Mouse (Mus musculus) embryonic facial prominence, embryonic 13.5 days (tissue): Measurements from ENCODE around the gene T2. TPM values are rescaled to one million over a fixed set of nuclear protein-coding genes. Genes with fewer than 3 reads are reported as not detected.

Experiments used
- ATAC-seq: fragments of 200-750 bp; cut with Nextera tagmentation; 2 replicates; pipeline ENCODE4 v1.8.0; 2017; ENCODE audit warnings: low read depth; ENCODE audit not compliant: insufficient number of reproducible peaks, insufficient read depth, low FRiP score, low TSS enrichment
- H3K27ac ChIP-seq: fragments of 300-500 bp; sonication (generic); 2 replicates; pipeline ENCODE4 v1.5.1; 2015; ENCODE audit warnings: moderate library complexity, mild to moderate bottlenecking, inconsistent platforms
- H3K27me3 ChIP-seq: fragments of 300-500 bp; sonication (generic); 2 replicates; pipeline ENCODE4 v1.6.1; 2015; ENCODE audit warnings: mild to moderate bottlenecking, inconsistent platforms
- H3K36me3 ChIP-seq: fragments of 300-500 bp; sonication (generic); 2 replicates; pipeline ENCODE4 v1.6.1; 2015; ENCODE audit warnings: mild to moderate bottlenecking, inconsistent platforms
- H3K4me1 ChIP-seq: fragments of 300-500 bp; sonication (generic); 2 replicates; pipeline ENCODE4 v1.6.1; 2015; ENCODE audit warnings: inconsistent platforms
- H3K4me2 ChIP-seq: fragments of 300-500 bp; sonication (generic); 2 replicates; pipeline ENCODE4 v1.6.1; 2015; ENCODE audit warnings: moderate library complexity, mild to moderate bottlenecking, inconsistent platforms
- H3K4me3 ChIP-seq: fragments of 300-500 bp; sonication (generic); 2 replicates; pipeline ENCODE4 v1.5.1; 2015; ENCODE audit warnings: mild to moderate bottlenecking, inconsistent platforms
- H3K9ac ChIP-seq: fragments of 300-500 bp; sonication (generic); 2 replicates; pipeline ENCODE4 v1.6.1; 2015; ENCODE audit warnings: mild to moderate bottlenecking, inconsistent platforms
- H3K9me3 ChIP-seq: fragments of 300-500 bp; sonication (generic); 2 replicates; pipeline ENCODE4 v1.6.1; 2016; ENCODE audit warnings: inconsistent platforms
- WGBS: fragments of 180-500 bp; shearing (Covaris S2); methylation state at CpG from one replicate; pipeline ENCODE4 v1.1.7; 2015; ENCODE audit warnings: mixed read lengths; 5-methylcytosine and 5-hydroxymethylcytosine counted together
- polyA plus RNA-seq: library from polyadenylated mRNA; unstranded; fragments of >200 nt; fragmentation: Nextera tagmentation; extraction: Ambion mirVana; gene quantifications from 2 replicates; pipeline ENCODE4 v1.2.1, GENCODE M21; 2015

The T2 gene
- polyA plus RNA-seq, 1 experiment from 2014 or later: 0.81 TPM

DNA sequence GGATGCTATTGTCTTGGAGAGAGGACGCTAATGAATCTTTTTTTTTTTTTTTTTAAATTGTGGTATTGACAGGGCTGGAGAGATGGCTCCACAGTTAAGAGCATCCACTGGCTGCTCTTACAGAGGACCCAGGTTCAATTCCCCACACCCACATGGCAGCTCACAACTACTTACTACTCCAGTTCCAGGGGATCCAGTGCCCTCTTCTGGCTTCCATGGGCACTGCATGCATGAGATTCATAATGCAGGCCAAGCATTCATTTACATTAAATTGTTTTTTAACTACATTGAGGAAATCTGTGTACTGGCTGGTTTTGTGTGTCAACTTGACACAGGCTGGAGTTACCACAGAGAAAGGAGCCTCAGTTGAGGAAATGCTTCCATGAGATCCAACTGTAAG lies 64.9 kb downstream of the T2 start:
- H3K4me3 ChIP-seq: no peak overlapping the region
- no peak overlapping the region for H3K27ac ChIP-seq
- ATAC-seq: no peak
- H3K9me3 ChIP-seq: no peaks in the 10 kb centered on the region
- H3K27me3 ChIP-seq: peaks cover 6% of the 10 kb centered on the region; the same call in 1 of the 2 replicates
- no peaks in the 10 kb centered on the region for H3K36me3 ChIP-seq
- H3K4me2 ChIP-seq: no peak overlapping the region
- no peak overlapping the region for H3K9ac ChIP-seq
- no peaks in the 10 kb centered on the region for H3K4me1 ChIP-seq
- 82% methylated on average over 1 of the region's 1 CpGs for WGBS

DNA sequence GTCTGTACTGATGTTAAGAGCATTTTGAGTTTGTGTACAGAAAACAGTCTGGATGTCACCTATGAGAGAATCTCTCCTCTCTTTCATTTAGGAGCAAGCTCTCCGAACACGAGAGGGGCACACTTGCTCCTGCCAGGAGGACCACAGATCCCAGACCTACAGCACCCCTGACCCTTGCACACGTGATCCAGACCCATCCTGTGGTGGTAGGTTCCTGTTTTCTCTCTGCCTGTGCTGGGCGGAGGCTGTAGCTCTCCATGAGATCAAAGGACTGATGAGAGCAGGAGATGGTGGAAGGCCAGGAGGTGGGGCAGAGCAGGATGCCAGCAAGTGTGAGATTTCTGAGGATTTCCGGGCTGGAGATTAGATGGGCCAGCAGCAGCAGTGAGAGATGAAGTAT lies 65.7 kb downstream of the T2 start:
- H3K9me3 ChIP-seq: no peaks in the 10 kb centered on the region
- H3K36me3 ChIP-seq: no peaks in the 10 kb centered on the region
- no peaks in the 10 kb centered on the region for H3K4me1 ChIP-seq
- H3K4me3 ChIP-seq: no peak overlapping the region
- no peak for ATAC-seq
- H3K4me2 ChIP-seq: no peak overlapping the region
- H3K9ac ChIP-seq: no peak overlapping the region
- WGBS: 47% methylated on average over 5 of the region's 5 CpGs
- no peak overlapping the region for H3K27ac ChIP-seq
- H3K27me3 ChIP-seq: peaks cover 7% of the 10 kb centered on the region; the same call in 1 of the 2 replicates

DNA sequence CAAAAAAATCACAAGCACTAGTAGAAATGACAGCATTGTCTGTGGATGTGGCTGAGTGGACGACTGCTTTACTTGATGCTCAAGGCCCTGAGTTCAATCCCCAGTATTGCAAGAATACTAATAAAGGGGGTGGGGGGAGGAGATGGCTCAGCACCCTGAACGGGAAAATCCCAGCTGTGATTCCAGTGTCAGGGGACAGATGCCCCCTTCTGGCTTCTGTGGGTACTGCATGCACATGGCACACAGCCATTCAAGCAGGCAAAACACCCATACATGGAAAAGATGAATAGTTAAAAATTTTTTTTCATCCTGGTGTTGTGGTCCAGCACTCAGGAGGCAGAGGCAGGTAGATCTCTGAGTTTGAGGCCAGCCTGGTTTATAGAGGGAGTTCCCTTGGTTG lies 67.5 kb downstream of the T2 start:
- H3K4me3 ChIP-seq: no peak overlapping the region
- WGBS: 28% methylated on average over 2 of the region's 2 CpGs
- ATAC-seq: no peak

DNA sequence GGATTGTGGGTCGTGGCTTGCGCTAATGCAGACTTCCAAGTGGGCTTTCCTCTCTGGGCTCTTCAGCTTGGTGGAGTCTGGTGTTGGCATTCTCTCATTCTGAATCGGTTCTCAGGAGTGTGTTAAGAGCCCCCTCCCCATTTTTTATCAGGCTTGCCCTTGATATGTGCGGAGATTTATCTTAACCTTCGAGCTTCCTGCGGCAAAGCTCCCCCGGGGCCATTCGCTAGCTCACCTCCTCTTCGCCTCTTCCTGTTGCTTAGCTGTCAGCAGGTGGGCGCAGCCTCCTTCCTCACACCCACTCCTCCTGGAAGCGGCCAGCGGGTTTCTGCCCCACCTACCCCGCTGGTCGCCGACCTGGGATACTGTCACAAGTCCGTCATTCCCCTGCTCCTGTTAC lies 73.6 kb downstream of the T2 start:
- Histone ChIP-seq H3K9me3 (no peaks in the 10 kb centered on the region), H3K36me3 (no peaks in the 10 kb centered on the region), H3K9ac (no peak overlapping the region), H3K4me1 (peaks cover 14% of the 10 kb centered on the region), H3K4me2 (no peak overlapping the region), H3K27ac (no peak overlapping the region), H3K4me3 (no peak overlapping the region), H3K27me3 (peaks cover 86% of the 10 kb centered on the region)
- under 1% methylated on average over 16 of the region's 16 CpGs for WGBS
- ATAC-seq: no peak

More for the DNA sequence above, 67.5 kb downstream of the T2 start:
- H3K27ac ChIP-seq: no peak overlapping the region
- H3K4me2 ChIP-seq: no peak overlapping the region
- no peaks in the 10 kb centered on the region for H3K4me1 ChIP-seq
- H3K9me3 ChIP-seq: no peaks in the 10 kb centered on the region
- no peaks in the 10 kb centered on the region for H3K36me3 ChIP-seq
- no peak overlapping the region for H3K9ac ChIP-seq
- H3K27me3 ChIP-seq: peaks cover 24% of the 10 kb centered on the region

DNA sequence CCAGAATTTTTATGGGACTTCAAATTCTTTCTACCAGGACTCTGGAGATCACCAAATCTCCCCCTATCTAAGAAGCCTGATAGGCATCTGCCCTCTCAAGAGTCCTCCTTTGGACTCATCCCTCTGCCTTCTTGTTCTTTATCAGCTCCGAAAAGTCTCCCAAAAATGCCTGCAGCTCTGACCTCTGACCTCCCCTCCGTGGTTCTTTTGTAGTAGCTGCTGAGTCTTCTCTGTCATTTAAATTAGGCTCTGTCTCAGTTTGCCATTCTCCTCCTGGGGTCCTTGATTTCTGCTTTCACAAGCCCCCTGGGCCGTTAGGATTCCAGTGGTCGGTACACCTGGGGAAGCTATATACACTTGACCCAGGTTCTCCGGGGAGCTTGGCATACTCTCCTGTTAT lies 74.1 kb downstream of the T2 start:
- H3K36me3 ChIP-seq: no peaks in the 10 kb centered on the region
- no peak for ATAC-seq
- H3K9ac ChIP-seq: no peak overlapping the region
- H3K27ac ChIP-seq: no peak overlapping the region
- H3K4me3 ChIP-seq: no peak overlapping the region
- 1% methylated on average over 5 of the region's 5 CpGs for WGBS
- peaks cover 88% of the 10 kb centered on the region for H3K27me3 ChIP-seq
- peaks cover 19% of the 10 kb centered on the region for H3K4me1 ChIP-seq
- H3K9me3 ChIP-seq: no peaks in the 10 kb centered on the region
- no peak overlapping the region for H3K4me2 ChIP-seq

DNA sequence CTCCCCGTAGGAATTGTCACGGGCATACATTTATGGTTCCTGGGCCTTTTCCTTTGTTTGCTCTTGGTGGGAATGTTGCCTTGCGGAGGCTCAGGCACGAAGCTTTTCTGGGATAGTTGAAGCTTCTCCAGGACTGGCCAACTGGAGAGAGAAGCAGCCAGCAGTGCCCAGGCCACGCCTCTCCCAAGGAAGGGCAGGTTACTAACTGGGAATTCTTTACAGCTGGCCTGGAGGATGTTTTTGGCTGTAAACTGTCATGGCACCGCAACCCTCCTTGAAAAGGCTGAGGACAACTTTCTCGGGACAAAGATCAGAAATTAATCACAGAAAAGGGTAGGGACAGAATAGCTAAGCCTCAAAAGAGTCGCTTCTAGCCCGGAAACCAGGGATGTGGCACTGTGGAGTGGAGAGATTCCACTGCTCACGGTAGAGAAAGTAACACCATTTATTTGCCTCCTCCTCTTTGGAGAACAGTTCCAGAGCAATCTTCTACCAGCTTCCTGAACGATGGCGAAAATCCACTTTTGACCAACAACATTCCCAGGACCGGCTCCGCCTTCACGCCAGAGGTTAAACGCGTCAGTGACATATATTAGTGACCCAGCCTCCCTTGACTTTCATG lies 76.5 kb downstream of the T2 start:
- H3K27me3 ChIP-seq: peaks cover 100% of the 10 kb centered on the region
- ATAC-seq: no peak
- H3K36me3 ChIP-seq: no peaks in the 10 kb centered on the region
- H3K4me3 ChIP-seq: no peak overlapping the region
- WGBS: under 1% methylated on average over 17 of the region's 17 CpGs
- no peaks in the 10 kb centered on the region for H3K9me3 ChIP-seq
- H3K4me1 ChIP-seq: peaks cover 20% of the 10 kb centered on the region
- H3K27ac ChIP-seq: no peak overlapping the region
- H3K4me2 ChIP-seq: no peak overlapping the region
- no peak overlapping the region for H3K9ac ChIP-seq

DNA sequence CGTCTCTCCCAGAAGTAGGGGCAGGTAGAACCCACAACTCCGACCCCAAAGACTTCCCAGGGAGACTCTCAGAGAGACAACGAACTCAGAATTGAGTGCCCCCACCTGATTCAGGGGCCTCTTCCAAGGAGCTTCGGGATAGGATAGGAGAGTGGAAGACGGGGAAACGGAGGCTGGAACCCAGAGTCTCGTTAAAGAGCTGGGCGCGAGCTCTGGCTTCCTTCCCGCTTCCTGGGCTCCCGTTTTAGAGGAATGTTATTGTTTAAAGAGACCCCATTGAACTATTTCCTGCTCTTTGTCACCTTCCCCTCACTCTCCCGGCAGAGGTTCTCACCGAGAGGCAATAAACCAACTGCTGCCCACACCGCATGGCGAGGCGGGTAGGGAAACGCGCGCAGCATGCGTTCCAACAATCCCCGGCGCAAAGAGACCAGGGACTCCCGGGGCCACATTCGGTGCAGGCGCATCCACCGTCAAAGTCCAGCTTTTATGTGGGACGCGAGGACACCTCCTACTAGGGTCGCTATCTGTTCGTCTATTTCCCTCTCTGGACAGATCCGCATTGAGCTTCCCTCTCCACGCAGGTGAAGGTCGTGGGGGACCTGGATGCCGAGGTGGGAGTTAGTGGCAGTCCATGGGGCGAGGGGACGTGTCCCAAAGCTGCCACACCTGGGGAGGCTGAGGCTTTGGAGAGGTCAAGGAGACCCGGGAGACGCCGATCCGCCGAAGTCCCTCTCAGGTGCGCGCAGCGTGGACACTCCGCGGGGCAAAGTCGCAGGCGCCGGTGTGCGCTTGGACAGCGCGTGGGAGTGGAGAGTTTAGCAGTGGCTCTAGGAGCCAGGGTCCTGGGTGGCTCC lies 77.6 kb downstream of the T2 start:
- Histone ChIP-seq H3K27me3 (peaks cover 100% of the 10 kb centered on the region), H3K27ac (no peak overlapping the region), H3K4me1 (peaks cover 20% of the 10 kb centered on the region), H3K4me3 (peak overlapping the region; percentile 21), H3K4me2 (peak overlapping the region; percentile 44), H3K36me3 (no peaks in the 10 kb centered on the region), H3K9me3 (no peaks in the 10 kb centered on the region), H3K9ac (no peak overlapping the region)
- under 1% methylated on average over 52 of the region's 52 CpGs for WGBS
- ATAC-seq: no peak

DNA sequence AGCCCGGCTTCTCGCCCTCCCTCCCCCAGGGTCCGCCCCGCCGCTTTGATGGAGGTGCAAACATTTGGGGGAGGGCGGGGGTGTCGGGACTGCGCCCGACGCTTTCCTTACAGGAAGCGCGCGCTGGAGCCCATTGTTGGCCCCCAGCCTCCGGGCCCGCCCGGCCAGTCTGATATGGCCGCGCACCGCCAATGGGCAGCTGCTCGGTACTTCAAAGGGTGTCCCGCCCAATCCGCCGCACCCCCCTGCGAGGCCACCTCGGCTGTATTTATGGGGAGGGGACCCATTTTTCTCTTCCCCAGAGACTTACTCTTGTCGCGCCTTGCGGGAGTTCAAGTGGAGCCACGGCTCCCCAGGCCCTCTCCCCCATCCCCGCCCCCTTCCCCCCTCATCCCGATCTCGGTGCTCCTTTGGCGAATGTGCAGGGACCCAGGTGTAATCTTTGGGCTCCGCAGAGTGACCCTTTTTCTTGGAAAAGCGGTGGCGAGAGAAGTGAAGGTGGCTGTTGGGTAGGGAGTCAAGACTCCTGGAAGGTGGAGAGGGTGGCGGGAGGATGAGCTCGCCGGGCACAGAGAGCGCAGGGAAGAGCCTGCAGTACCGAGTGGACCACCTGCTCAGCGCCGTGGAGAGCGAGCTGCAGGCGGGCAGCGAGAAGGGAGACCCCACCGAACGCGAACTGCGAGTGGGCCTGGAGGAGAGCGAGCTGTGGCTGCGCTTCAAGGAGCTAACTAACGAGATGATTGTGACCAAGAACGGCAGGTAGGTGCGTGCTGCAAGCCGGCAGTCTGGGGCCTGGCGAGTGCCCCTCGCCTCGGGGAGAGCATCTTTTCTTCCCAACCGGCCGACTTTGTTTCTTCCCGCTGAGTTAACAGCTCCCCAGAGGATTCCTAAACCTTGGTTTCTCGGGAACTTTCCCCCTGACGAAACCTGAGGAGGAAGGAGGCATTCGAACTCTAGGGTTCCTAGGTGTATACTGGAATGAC lies 78.5 kb downstream of the T2 start, which contains the start of gene T:
T (plus strand) TSS at position 446 of the 983 bp plus-strand sequence.
- H3K36me3 ChIP-seq: no peaks in the 10 kb centered on the region
- no peaks in the 10 kb centered on the region for H3K9me3 ChIP-seq
- peak within 1 kb of the TSS; percentile 21 for H3K4me3 ChIP-seq
- WGBS: 1% methylated on average over 60 of the region's 65 CpGs
- peak within 1 kb of the TSS; percentile 44 for H3K4me2 ChIP-seq
- no peak within 1 kb of the TSS for H3K27ac ChIP-seq
- H3K9ac ChIP-seq: no peak within 1 kb of the TSS
- ATAC-seq: no peak
- peaks cover 20% of the 10 kb centered on the region for H3K4me1 ChIP-seq
- peaks cover 100% of the 10 kb centered on the region for H3K27me3 ChIP-seq

DNA sequence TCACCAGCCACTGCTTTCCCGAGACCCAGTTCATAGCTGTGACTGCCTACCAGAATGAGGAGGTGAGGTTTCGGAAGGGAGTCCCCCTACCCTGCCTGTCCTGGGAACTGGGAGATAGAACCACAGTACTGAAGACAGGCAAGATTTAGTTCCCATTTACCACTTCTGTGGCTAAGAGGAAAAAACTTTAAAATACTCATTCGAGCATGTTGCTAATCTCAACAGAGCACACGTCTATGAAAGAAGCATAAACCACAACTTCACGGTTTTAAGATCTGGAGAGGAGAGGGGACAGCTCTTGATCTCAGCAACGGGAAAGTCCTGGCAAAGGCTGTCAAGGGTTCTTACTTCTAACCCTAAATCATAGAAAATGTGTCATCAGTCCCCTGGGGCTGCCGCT lies 80.4 kb downstream of the T2 start:
- WGBS: 21% methylated on average over 7 of the region's 7 CpGs
- Histone ChIP-seq H3K36me3 (no peaks in the 10 kb centered on the region), H3K4me1 (peaks cover 20% of the 10 kb centered on the region), H3K27me3 (peaks cover 100% of the 10 kb centered on the region), H3K9me3 (no peaks in the 10 kb centered on the region), H3K27ac (no peak overlapping the region), H3K9ac (no peak overlapping the region), H3K4me2 (no peak overlapping the region), H3K4me3 (no peak overlapping the region)
- no peak for ATAC-seq

DNA sequence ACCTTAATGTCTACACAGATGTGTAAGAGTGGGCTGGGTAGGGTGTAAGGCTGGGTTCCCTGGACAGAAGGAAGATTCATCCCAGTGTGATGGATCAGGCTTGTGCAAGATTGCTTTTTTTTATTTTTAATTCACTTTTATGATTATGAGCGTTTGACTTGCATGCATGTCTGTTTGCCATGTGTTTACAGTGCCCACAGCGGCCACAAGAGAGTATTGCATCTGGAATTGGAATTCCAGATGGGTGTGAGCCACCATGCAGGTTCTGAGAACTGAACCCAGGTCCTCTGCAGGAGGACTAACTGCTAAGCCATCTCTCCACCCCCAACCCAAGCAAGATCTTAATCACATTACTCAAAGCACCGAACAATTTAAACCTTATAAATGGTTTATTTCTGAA lies 88.3 kb downstream of the T2 start:
- H3K4me3 ChIP-seq: no peak overlapping the region
- no peaks in the 10 kb centered on the region for H3K36me3 ChIP-seq
- no peak for ATAC-seq
- H3K27me3 ChIP-seq: peaks cover 43% of the 10 kb centered on the region
- no peak overlapping the region for H3K27ac ChIP-seq
- H3K4me1 ChIP-seq: no peaks in the 10 kb centered on the region
- H3K9ac ChIP-seq: no peak overlapping the region
- H3K9me3 ChIP-seq: no peaks in the 10 kb centered on the region
- 61% methylated on average over 3 of the region's 3 CpGs for WGBS
- no peak overlapping the region for H3K4me2 ChIP-seq

DNA sequence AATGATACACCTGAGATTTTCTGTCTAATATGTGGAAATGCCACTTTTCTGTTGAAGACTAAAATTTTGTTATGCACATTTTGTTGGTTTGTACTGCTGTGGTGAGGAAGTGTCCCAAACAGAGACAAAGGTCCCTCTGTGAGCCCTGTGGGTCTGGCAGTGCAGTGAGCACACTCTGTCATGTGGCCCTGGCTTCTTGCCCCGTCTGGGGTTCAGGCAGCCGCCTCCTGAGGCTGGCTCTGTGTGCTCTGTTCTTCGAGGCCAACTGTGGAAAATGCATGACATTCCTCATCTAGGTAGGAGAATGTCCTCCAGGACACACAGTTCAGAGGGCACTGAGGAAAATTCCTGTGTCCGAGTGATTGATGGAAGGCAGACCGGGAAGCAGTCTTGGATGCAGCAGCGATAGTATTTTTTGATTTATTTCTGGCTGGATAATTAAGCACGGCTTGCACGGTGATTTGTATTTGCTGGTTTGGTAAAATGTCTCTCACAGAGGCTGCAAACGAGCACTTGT lies 91.9 kb downstream of the T2 start:
- H3K4me3 ChIP-seq: no peak overlapping the region
- 26% methylated on average over 9 of the region's 9 CpGs for WGBS
- H3K9ac ChIP-seq: no peak overlapping the region
- no peak overlapping the region for H3K4me2 ChIP-seq
- no peaks in the 10 kb centered on the region for H3K36me3 ChIP-seq
- no peaks in the 10 kb centered on the region for H3K9me3 ChIP-seq
- no peak for ATAC-seq
- H3K27me3 ChIP-seq: 0 out of 2 replicates have a peak, but pooled peaks cover 14% of the 10 kb centered on the region
- H3K4me1 ChIP-seq: no peaks in the 10 kb centered on the region
- H3K27ac ChIP-seq: no peak overlapping the region
